Mouse (Mus musculus) left cerebral cortex, postnatal 36 days (tissue): ENCODE measurements at regions not wholly inside any gene's neighbourhood (a gene's known extent, or its start where the extent isn't known, plus 50 kb on each side); places are given as distances from the start of the nearest gene placed in this dataset.

ENCODE experiments used
- DNase-seq, 2 experiments: peaks; one replicate each; pipeline ENCODE4 v3.0.0; 2021 to 2022; ENCODE audit warnings: low spot score in 2 of 2, mixed read lengths in 1 of 2
- intact Hi-C: fragments of 180-260 bp; cut with DNase I; formaldehyde crosslinking; loops from one replicate; pipeline ENCODE4 v1.15.1; 2025

- DNase-seq = peak in 1 of 2 experiments; percentile 43
- intact Hi-C loops = loop anchor here (2.0 to 5.0 kb wide), 3 partner anchors 234 to 389 kb away; partner anchors contain the start of gene Cradd
These were observed 143.4 kb upstream of the Plxnc1 start for GRCm38 (mm10) chr10:95087864-95088570.

- intact Hi-C loops = loop anchor here (5.0 kb wide), 2 partner anchors 236 to 391 kb away; partner anchors contain the start of gene Cradd
These were observed 142.1 kb upstream of the Plxnc1 start for GRCm38 (mm10) chr10:95086755-95087154.

GRCm38 (mm10) chr10:95085688-95086268 is 141.1 kb upstream of the Plxnc1 start:
- intact Hi-C loops = loop anchor here (5.0 kb wide), 2 partner anchors 237 to 392 kb away; partner anchors contain the start of gene Cradd
- DNase-seq = no peak

More at GRCm38 (mm10) chr10:95086755-95087154, 142.1 kb upstream of the Plxnc1 start:
- no peak for DNase-seq

GRCm38 (mm10) chr10:95083341-95084148 is 138.9 kb upstream of the Plxnc1 start:
- intact Hi-C loops = loop anchor here (5.0 kb wide), 1 partner anchor 91 kb away; no protein-coding TSS in a partner anchor
- DNase-seq = no peak

GRCm38 (mm10) chr10:95082634-95083033 is 138.0 kb upstream of the Plxnc1 start:
- peak in 1 of 2 experiments; percentile 40 for DNase-seq
- intact Hi-C loops = loop anchor here (5.0 kb wide), 1 partner anchor 90 kb away; no protein-coding TSS in a partner anchor

- DNase-seq = no peak
- intact Hi-C loops = loop anchor here (5.0 kb wide), 1 partner anchor 88 kb away; no protein-coding TSS in a partner anchor
These were observed 135.3 kb upstream of the Plxnc1 start for GRCm38 (mm10) chr10:95079979-95080378.

- intact Hi-C loops = no loop called here
- DNase-seq = no peak
These were observed 131.8 kb upstream of the Plxnc1 start for GRCm38 (mm10) chr10:95076421-95076820.

GRCm38 (mm10) chr10:95075897-95076296 is 131.3 kb upstream of the Plxnc1 start:
- intact Hi-C loops = no loop called here
- no peak for DNase-seq

GRCm38 (mm10) chr10:95074959-95075590 is 130.4 kb upstream of the Plxnc1 start:
- DNase-seq = no peak
- intact Hi-C loops = no loop called here

- intact Hi-C loops = no loop called here
- DNase-seq = no peak
These were observed 129.7 kb upstream of the Plxnc1 start for GRCm38 (mm10) chr10:95074381-95074780.

GRCm38 (mm10) chr10:95067971-95068370 is 123.3 kb upstream of the Plxnc1 start:
- intact Hi-C loops = no loop called here
- DNase-seq = no peak

GRCm38 (mm10) chr10:95066774-95067173 is 122.1 kb upstream of the Plxnc1 start:
- no peak for DNase-seq
- intact Hi-C loops = no loop called here

GRCm38 (mm10) chr10:95059486-95060091 is 115.0 kb upstream of the Plxnc1 start:
- no peak for DNase-seq
- intact Hi-C loops = no loop called here

GRCm38 (mm10) chr10:95059078-95059477 is 114.4 kb upstream of the Plxnc1 start:
- intact Hi-C loops = no loop called here
- no peak for DNase-seq

GRCm38 (mm10) chr10:95057051-95057714 is 112.5 kb upstream of the Plxnc1 start:
- intact Hi-C loops = no loop called here
- DNase-seq = no peak

GRCm38 (mm10) chr10:95056541-95056940 is 111.9 kb upstream of the Plxnc1 start:
- intact Hi-C loops = no loop called here
- DNase-seq = no peak

GRCm38 (mm10) chr10:95054869-95055268 is 110.2 kb upstream of the Plxnc1 start:
- no peak for DNase-seq
- intact Hi-C loops = no loop called here

- DNase-seq = no peak
- intact Hi-C loops = no loop called here
These were observed 104.2 kb upstream of the Plxnc1 start for GRCm38 (mm10) chr10:95048790-95049189.

- intact Hi-C loops = no loop called here
- peak; percentile 36 to 50 for DNase-seq
These were observed 99.3 kb upstream of the Plxnc1 start for GRCm38 (mm10) chr10:95043978-95044377.
